Mouse (Mus musculus) ovary, adult 18-20 months (tissue): ENCODE results near the gene Rps6kc1.

Experiments used
- DNase-seq: peaks from one replicate; pipeline ENCODE4 v3.0.0; 2022; ENCODE audit warnings: low spot score, mixed read lengths

Gene Rps6kc1

GRCm38 (mm10) chr1:190763756-190764155 is 147.8 kb downstream of the Rps6kc1 start:
- DNase-seq = no peak

GRCm38 (mm10) chr1:190761786-190762185 is 149.8 kb downstream of the Rps6kc1 start:
- no peak for DNase-seq

- DNase-seq = no peak
These were observed 153.7 kb downstream of the Rps6kc1 start for GRCm38 (mm10) chr1:190757899-190758298.

GRCm38 (mm10) chr1:190751794-190752570 is 159.6 kb downstream of the Rps6kc1 start:
- DNase-seq = no peak

GRCm38 (mm10) chr1:190748937-190749336 is 162.6 kb downstream of the Rps6kc1 start:
- no peak for DNase-seq

GRCm38 (mm10) chr1:190741421-190741820 is 170.1 kb downstream of the Rps6kc1 start:
- DNase-seq = no peak

GRCm38 (mm10) chr1:190732803-190733202 is 178.8 kb downstream of the Rps6kc1 start:
- no peak for DNase-seq

- DNase-seq = no peak
These were observed 182.0 kb downstream of the Rps6kc1 start for GRCm38 (mm10) chr1:190729516-190730088.

GRCm38 (mm10) chr1:190728111-190728651 is 183.4 kb downstream of the Rps6kc1 start:
- DNase-seq = no peak

- DNase-seq = no peak
These were observed 184.2 kb downstream of the Rps6kc1 start for GRCm38 (mm10) chr1:190727385-190727784.

- DNase-seq = no peak
These were observed 186.8 kb downstream of the Rps6kc1 start for GRCm38 (mm10) chr1:190724591-190725380.

- no peak for DNase-seq
These were observed 187.6 kb downstream of the Rps6kc1 start for GRCm38 (mm10) chr1:190723926-190724430.

- DNase-seq = no peak
These were observed 197.7 kb downstream of the Rps6kc1 start for GRCm38 (mm10) chr1:190713848-190714247.

GRCm38 (mm10) chr1:190697576-190697975 is 214.0 kb downstream of the Rps6kc1 start:
- peak; percentile 20 for DNase-seq

- DNase-seq = peak; percentile 25
These were observed 216.0 kb downstream of the Rps6kc1 start for GRCm38 (mm10) chr1:190695589-190695988.

- no peak for DNase-seq
These were observed 220.9 kb downstream of the Rps6kc1 start for GRCm38 (mm10) chr1:190690528-190691262.

GRCm38 (mm10) chr1:190683060-190683459 is 228.5 kb downstream of the Rps6kc1 start:
- no peak for DNase-seq

GRCm38 (mm10) chr1:190682021-190682926 is 229.3 kb downstream of the Rps6kc1 start:
- no peak for DNase-seq

- no peak for DNase-seq
These were observed 236.1 kb downstream of the Rps6kc1 start for GRCm38 (mm10) chr1:190675455-190675854.

- no peak for DNase-seq
These were observed 242.5 kb downstream of the Rps6kc1 start for GRCm38 (mm10) chr1:190669099-190669498.
